Mouse (Mus musculus): Measurements from ENCODE around the gene Igsf21. TPM values are rescaled to one million over a fixed set of nuclear protein-coding genes. Genes with fewer than 3 reads are reported as not detected.

Igsf21 gene
- polyA plus RNA-seq, 1 experiment from 2014 or later, result 2.8 TPM

DNA sequence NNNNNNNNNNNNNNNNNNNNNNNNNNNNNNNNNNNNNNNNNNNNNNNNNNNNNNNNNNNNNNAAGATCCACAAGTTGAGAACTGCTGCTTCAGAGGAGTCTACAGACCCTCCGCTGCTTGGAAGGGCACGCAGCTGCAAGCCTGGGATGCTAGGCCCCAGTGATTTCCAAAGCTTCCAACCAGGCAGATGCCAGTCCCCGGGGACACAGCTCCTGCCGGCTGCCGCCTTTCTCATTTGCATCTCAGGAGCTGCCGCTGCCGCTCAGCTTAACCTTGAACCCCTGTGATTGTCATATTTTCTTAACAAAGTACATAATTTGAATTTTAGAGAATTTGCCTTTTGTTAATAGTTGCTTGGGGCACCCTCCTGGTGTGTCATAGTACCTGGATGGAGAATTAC is 259.7 kb downstream of the Igsf21 start:
- DNase-seq (ENCODE audit: low spot score), result peak; percentile 11
- no peaks in the 10 kb centered on the region for H3K9me3 ChIP-seq (ENCODE audit: control insufficient read depth, low read length)
- H3K4me1 ChIP-seq (ENCODE audit: control insufficient read depth, insufficient read depth, low read length), result no peaks in the 10 kb centered on the region
- H3K27me3 ChIP-seq (replicated peaks; ENCODE audit: control insufficient read depth, insufficient read depth, low read length), result no peaks in the 10 kb centered on the region
- H3K27ac ChIP-seq (replicated peaks; ENCODE audit: low read depth, low read length), result no peak overlapping the region
- no peak overlapping the region for H3K9ac ChIP-seq (ENCODE audit: low read depth, low read length)
- H3K4me3 ChIP-seq (ENCODE audit: low read depth, low read length), result no peak overlapping the region
- no peak overlapping the region for H3K4me2 ChIP-seq (ENCODE audit: low read depth, low read length)
- no peaks in the 10 kb centered on the region for H3K36me3 ChIP-seq (ENCODE audit: control insufficient read depth, insufficient read depth, low read length)
- WGBS, result 31% methylated on average over 7 of the region's 7 CpGs
- no peak for ATAC-seq (ENCODE audit: low read depth)

DNA sequence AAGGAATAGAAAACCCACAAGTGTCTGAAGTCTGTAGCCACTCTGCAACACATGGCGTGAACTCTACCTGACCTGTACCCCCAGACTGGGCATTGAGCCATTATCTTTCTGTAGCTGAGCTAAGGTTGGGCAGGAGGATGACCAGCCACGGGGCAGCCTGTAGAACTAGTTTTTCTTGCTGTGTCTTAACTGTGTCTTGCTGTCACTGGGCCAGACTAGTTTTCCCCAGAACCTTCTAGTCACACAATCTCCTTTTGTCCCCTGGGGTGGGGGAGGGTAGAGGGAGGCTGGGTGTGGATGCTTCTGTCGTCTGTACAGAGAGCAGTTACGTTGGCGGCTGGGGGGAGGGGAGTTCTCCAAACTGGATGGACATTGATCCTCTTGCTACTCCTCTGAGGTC is 267.9 kb downstream of the Igsf21 start:
- 28% methylated on average over 5 of the region's 5 CpGs for WGBS
- Histone ChIP-seq H3K4me3 (ENCODE audit: low read depth, low read length) (no peak overlapping the region), H3K9ac (ENCODE audit: low read depth, low read length) (no peak overlapping the region), H3K36me3 (ENCODE audit: control insufficient read depth, insufficient read depth, low read length) (no peaks in the 10 kb centered on the region), H3K27ac (replicated peaks; ENCODE audit: low read depth, low read length) (no peak overlapping the region), H3K27me3 (replicated peaks; ENCODE audit: control insufficient read depth, insufficient read depth, low read length) (no peaks in the 10 kb centered on the region), H3K4me2 (ENCODE audit: low read depth, low read length) (no peak overlapping the region), H3K9me3 (ENCODE audit: control insufficient read depth, low read length) (no peaks in the 10 kb centered on the region), H3K4me1 (ENCODE audit: control insufficient read depth, insufficient read depth, low read length) (peaks cover 7% of the 10 kb centered on the region; the same call in 1 of the 2 replicates)
- ATAC-seq (ENCODE audit: low read depth) (peak; percentile 75), DNase-seq (ENCODE audit: low spot score) (peak; percentile 84)

GRCm38 (mm10) chr4:139977308-139977781 is 269.2 kb downstream of the Igsf21 start:
- Histone ChIP-seq H3K27ac (replicated peaks; ENCODE audit: low read depth, low read length) (peak overlapping the region; percentile 29; the same call in 1 of the 2 replicates), H3K9me3 (ENCODE audit: control insufficient read depth, low read length) (no peaks in the 10 kb centered on the region), H3K9ac (ENCODE audit: low read depth, low read length) (no peak overlapping the region), H3K4me1 (ENCODE audit: control insufficient read depth, insufficient read depth, low read length) (peaks cover 7% of the 10 kb centered on the region; the same call in 1 of the 2 replicates), H3K36me3 (ENCODE audit: control insufficient read depth, insufficient read depth, low read length) (no peaks in the 10 kb centered on the region), H3K4me2 (ENCODE audit: low read depth, low read length) (no peak overlapping the region), H3K27me3 (replicated peaks; ENCODE audit: control insufficient read depth, insufficient read depth, low read length) (no peaks in the 10 kb centered on the region), H3K4me3 (ENCODE audit: low read depth, low read length) (no peak overlapping the region)
- peak; percentile 62 for ATAC-seq (ENCODE audit: low read depth)
- 27% methylated on average over 5 of the region's 5 CpGs for WGBS
- DNase-seq (ENCODE audit: low spot score), result peak; percentile 50
